Mouse (Mus musculus): Measurements from ENCODE around the gene Gm20388.

GRCm38 (mm10) chr8:124076416-124076815 lies 4165.8 kb downstream of the Gm20388 start:
- TF ChIP-seq POLR2A (IDR thresholded peaks at IDR 0.05; ENCODE audit: low read depth, low read length) (no peak), CTCF (conservative IDR thresholded peaks at IDR 0.05; ENCODE audit: insufficient read depth, insufficient read length, low read depth, low read length) (no peak)

Measured in kidney, adult 2 months (tissue).